Mouse (Mus musculus): ENCODE results near the gene Gm20388.

The Gm20388 gene

GRCm38 (mm10) chr8:120563851-120564837 is 653.5 kb downstream of the Gm20388 start:
- peak; percentile 48 to 73 for DNase-seq (ENCODE audit: low spot score in 2 of 2)

- no peak for DNase-seq (ENCODE audit: low spot score in 2 of 2)
These were observed 654.6 kb downstream of the Gm20388 start for GRCm38 (mm10) chr8:120565151-120565711.

DNA sequence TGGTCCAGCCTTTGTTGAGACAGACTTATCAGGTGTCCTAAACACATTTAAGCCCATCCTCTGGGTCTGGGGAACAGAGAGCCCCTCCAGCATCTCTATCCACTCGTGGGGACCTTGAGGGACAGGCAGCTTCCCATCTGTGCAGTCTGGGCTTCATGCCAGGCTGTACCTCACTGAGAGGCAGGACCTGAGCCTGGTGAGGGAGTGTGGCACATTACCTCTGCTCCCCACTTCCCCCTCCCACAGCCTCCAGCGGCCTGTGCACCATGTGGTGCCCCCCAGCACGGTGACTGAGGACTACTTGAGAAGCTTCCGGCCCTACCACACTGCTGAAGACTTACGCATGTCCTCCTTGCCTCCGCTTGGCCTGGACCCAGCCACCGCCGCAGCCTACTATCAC is 656.0 kb downstream of the Gm20388 start:
- no peak for DNase-seq (ENCODE audit: low spot score in 2 of 2)

GRCm38 (mm10) chr8:120567731-120568130 is 657.1 kb downstream of the Gm20388 start:
- DNase-seq (ENCODE audit: low spot score in 2 of 2) = no peak

DNA sequence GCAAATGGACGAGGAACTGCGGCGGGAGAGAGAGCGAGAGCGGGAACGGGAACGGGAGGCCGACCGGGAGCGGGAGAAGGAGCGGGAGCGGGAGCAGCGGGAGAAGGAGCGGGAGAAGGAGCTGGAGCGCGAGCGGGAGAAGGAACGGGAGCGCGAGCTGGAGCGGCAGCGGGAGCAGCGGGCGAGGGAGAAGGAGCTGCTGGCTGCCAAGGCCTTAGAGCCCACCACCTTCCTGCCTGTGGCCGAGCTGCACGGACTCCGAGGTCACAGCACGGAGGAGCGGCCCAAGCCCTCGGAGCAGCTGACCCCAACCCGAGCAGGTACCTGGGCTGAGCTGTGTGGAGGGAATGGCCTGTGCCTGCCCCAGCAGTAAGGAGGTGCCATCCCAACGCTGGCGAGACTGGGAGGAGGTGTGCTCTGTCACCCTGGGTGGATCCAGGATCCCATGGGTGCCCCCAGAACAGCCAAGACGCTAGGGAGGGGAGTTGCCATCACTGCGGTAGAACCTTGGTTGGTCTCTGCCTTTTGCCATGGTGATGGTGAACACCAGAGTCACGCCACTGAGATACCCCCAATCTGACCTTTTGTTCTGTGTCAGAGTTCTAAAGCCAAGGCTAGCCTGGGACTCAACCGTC is 657.6 kb downstream of the Gm20388 start:
- DNase-seq (ENCODE audit: low spot score in 2 of 2) = no peak

DNA sequence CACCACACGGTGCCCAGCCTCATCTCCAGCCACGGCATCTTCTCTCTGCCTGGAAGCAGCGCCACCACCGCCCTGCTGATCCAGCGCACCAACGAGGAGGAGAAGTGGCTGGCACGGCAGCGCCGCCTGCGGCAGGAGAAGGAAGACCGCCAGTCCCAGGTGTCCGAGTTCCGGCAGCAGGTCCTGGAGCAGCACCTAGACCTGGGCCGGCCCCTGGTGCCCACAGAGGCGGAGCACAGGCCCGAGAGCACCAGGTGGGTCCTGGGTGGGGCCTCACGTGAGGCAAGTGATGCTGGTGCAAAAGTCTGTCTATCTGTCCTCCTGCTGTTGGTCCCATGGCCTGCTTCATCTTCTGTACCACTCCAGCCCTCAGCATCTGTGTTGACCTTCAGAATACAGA is 658.5 kb downstream of the Gm20388 start:
- DNase-seq (ENCODE audit: low spot score in 2 of 2) = no peak

DNA sequence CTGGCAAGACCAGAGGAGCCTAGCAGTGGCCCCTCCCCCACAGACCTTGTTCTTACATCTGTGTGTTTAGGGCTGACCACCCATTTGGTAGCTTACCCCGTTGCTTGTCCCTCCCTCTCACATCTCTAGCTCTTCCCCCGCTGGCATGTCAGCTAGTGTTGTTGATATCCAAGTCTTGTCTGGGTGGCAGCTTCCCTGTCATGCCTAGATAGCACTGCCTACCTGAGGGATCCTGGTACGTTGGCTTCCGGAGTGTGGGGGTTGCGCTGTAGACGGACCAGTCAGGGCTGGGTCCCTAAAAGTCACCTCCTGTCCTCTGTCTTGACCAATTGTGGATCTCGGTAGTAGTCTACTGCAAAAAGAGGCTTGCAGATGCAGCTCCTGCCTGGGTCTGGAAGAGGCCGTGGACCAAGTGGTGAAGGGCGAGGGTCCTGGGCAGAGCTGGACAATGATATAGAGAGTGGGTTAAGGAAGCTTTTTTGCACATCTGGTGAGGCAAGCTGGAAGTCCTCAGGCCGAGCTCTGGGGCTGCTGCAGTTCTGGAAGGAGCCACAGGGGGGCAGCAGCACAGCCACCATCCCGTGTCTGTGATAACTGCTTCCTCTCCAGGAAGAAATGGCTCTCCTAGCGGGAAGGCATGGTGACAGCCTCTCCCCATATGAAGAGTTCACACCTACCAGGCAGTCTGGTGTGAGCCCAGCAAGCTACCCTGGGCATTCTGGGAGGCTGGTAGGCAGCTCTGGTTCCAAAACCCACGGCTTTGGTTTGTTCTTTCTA is 659.5 kb downstream of the Gm20388 start:
- DNase-seq (ENCODE audit: low spot score in 2 of 2) = peak; percentile 64 to 65

GRCm38 (mm10) chr8:120571561-120571960 is 660.9 kb downstream of the Gm20388 start:
- DNase-seq (ENCODE audit: low spot score in 2 of 2) = no peak

DNA sequence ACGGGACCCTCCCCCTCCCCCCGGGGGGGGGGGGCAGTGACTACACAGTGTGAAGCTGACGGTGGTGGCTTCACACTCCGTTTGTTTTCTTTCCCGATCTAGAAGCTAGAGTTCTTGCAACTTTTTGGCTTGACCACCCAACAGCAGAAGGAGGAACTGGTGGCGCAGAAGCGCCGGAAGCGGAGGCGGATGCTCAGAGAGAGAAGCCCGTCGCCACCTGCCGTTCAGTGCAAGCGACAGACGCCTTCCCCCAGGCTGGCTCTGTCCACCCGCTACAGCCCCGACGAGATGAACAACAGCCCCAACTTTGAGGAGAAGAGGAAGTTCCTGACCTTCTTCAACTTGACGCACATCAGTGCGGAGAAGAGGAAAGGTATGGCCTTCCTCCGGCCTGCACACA is 661.9 kb downstream of the Gm20388 start:
- peak; percentile 59 to 60 for DNase-seq (ENCODE audit: low spot score in 2 of 2)

DNA sequence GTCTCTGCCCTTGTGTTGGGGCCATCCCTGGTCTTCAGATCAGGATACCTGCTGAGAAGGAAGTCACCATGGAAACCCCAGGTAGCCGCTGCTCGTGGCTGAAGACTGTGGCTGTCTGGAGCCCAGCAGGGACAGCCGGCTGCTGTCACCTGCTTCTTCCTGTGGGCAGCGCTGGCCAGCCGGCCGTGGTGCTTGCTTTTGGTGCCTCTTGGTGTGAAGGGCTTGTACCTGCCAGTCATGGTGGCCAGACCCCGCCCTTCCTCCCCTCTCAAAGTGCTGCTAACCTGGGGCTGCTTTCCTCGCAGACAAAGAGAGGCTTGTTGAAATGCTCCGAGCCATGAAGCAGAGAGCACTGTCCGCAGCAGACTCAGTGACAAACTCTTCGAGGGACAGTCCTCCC is 663.2 kb downstream of the Gm20388 start:
- DNase-seq (ENCODE audit: low spot score in 2 of 2) = no peak

- no peak for DNase-seq (ENCODE audit: low spot score in 2 of 2)
These were observed 664.3 kb downstream of the Gm20388 start for GRCm38 (mm10) chr8:120574941-120575340.

DNA sequence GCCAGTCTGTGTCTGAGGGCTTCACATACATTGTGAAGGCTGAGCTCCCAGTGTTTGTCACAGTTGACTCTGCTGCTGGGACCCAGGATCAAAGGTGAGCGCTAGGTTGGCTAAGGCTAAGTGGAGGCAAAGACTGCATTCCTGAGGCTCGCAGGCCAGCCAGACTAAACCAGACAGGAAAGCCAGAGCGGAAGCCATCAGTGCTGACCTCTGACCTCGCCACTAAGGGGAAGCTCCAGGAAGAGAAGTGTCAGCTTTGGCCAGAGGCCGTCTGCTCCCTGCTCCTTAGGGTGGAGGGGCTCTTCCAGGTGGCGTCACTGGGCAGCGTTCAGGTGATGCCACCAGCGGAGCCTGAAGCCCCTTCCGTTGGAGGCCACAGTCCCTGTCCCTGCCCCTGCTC is 665.2 kb downstream of the Gm20388 start:
- DNase-seq (ENCODE audit: low spot score in 2 of 2) = no peak

DNA sequence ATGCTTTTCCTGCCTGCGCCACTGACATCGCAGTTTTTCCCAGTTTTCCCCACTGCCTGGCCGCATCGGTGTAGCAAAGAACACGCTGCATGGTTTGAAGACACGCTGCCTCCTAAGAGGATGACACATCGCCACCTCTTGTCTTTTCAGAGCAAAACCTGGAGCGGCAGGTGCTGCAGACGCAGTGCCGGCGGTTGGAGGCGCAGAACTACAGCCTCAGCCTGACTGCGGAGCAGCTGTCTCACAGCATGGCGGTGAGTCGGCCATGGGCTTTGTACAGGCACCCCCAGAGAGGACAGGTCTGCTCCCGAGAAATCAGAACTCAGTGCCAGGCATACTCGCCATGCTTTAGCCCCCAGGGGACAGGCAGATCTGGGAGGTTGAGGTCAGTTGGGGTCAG is 667.2 kb downstream of the Gm20388 start:
- no peak for DNase-seq (ENCODE audit: low spot score in 2 of 2)

GRCm38 (mm10) chr8:120580336-120581000 is 669.8 kb downstream of the Gm20388 start:
- DNase-seq (ENCODE audit: low spot score in 2 of 2) = no peak

DNA sequence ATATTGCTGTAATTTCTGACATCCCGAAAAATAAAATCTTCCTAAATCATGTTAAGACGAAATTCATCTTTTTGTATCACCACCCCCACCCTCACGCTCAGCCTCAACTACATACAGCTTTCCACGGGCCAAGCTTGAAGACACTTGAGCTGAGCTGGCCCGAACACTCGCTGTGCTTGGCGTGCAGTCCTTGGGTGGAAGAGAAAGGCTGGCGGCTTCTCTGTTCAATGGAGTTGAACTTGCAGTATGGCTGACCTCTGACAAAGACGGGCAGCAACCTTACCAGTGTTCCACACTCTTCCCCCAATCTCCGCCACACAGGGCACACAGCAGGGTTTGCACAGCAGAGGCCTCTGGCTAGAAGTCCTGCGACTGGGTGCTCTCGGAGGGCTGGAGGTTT is 670.7 kb downstream of the Gm20388 start:
- DNase-seq (ENCODE audit: low spot score in 2 of 2) = no peak

DNA sequence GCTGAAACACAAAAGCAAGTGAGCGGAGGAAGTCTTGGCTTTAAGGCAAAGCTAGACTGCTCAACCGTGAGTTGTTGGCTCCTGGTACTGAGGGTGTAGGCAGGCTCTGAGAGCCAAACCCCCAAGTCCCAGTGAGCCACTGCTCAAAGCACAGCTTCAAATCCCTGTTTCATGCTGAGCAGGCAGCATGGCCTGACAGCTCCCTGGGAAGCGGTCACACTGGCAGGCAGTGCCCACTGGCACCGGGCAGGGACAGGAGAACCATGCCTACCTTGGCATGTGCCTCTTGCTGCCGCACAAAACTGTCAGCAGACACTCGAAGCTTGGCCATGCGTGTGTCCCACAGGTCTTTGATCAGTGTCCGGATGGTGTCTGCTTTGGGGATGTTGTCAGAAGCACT is 671.2 kb downstream of the Gm20388 start:
- DNase-seq (ENCODE audit: low spot score in 2 of 2) = no peak

- DNase-seq (ENCODE audit: low spot score in 2 of 2) = no peak
These were observed 674.9 kb downstream of the Gm20388 start for GRCm38 (mm10) chr8:120585521-120585920.

- peak; percentile 99 for DNase-seq (ENCODE audit: low spot score in 2 of 2)
These were observed 678.5 kb downstream of the Gm20388 start, which contains the start of gene Gins2 for GRCm38 (mm10) chr8:120588908-120589771. Gene Gins2, minus strand, starts transcription at chr8:120589304.

DNA sequence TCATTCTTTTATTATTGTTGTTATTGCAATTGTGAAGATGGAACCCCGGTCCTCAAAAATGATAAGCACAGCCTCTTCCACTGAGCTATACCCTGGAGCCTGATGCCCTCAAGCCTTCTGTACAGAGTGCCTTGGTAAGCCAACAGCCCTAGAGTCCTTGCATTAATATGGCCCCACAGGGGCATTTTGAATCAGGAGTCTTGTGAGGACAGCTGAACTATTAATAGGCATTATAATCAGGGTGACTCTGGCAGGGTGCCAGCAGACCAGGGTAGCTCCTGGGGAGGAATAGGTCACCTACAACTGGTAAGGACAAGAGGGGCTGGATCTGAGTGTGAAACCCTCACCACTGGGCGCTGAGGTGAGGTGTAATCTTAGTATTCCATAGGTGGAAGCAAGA is 679.3 kb downstream of the Gm20388 start:
- DNase-seq (ENCODE audit: low spot score in 2 of 2) = no peak

DNA sequence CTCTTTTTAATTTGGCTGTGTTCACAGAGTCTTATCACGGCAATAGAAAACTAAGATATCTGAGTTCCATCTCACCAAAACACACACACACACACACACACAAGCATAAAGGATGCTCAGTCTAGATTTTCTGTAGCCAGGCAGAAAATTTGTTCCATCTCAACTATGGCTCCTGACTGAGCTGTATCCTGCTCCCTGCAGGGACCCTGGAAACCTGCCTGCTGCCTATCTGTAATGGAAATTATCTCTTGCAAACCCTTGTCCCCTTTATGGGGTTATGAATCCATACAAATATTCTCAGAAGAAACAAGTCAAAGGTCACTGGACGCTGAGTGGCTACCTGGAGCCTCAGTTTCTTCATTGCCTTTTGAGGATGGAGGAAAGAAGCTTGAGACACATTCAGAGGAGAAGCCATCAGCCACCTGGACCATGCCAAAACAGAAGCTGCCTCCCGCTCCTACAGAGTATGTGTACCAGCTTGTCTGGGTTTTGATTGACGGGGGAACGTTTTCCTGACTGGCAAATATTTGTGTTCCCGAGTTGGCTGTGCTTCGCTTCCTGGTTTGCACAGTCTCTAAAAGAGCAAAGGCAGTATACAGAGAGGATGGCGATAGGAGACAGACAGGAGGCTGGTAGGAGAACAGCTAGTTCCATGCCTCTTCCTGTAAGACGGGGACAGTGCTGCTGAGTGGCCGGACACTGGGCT is 681.1 kb downstream of the Gm20388 start:
- DNase-seq (ENCODE audit: low spot score in 2 of 2) = no peak

Data from right cerebral cortex, postnatal 36 days (tissue).